ENCODE assay signal across 15 mouse cellular contexts in genomic region chr11:116241744-116242235, GRCm38 (mm10). TPM values are rescaled to one million over a fixed set of nuclear protein-coding genes. Genes with fewer than 3 reads are reported as not detected.
A peak's percentile ranks its signal among the peaks of the same experiment; 100 is the strongest.
DNase-seq lines count a peak whose midpoint lies in the region; ATAC-seq and TF ChIP-seq lines count a peak whose summit lies in the region.
"Had no signal": no experiment of that assay in that cellular context is flagged by ENCODE, and none has a peak within 500 bp of the region (broad histone marks: within the 10 kb centered on the region; RNA-seq: fewer than 3 reads in every experiment).

No protein-coding gene starts in this region.

- ATAC-seq in hindbrain, embryonic 14.5 days (ENCODE audit: low FRiP score) = no peak
- no peak for ATAC-seq in embryonic facial prominence, embryonic 12.5 days (ENCODE audit: insufficient number of reproducible peaks, insufficient read depth, low FRiP score, low TSS enrichment)
- peak; percentile 76 for ATAC-seq in kidney, embryonic 14.5 days (ENCODE audit: low FRiP score, low TSS enrichment)
- ATAC-seq in inflammation-experienced regulatory T-cells, adult 6 months = no peak

- no peak overlapping the region for H3K9ac ChIP-seq in hindbrain, embryonic 14.5 days
- no peak overlapping the region for H3K9ac ChIP-seq in embryonic facial prominence, embryonic 12.5 days
- H3K9ac ChIP-seq in kidney, embryonic 14.5 days (ENCODE audit: low read depth, low read length) = peak overlapping the region; percentile 45; the same call in 1 of the 2 replicates

- H3K36me3 ChIP-seq in hindbrain, embryonic 10.5 days = peaks cover 44% of the 10 kb centered on the region
- H3K36me3 ChIP-seq in hindbrain, embryonic 14.5 days (replicated peaks; ENCODE audit: control insufficient read depth, insufficient read depth) = peaks cover 45% of the 10 kb centered on the region
- H3K36me3 ChIP-seq in embryonic facial prominence, embryonic 12.5 days = peaks cover 32% of the 10 kb centered on the region
- H3K36me3 ChIP-seq in kidney, embryonic 14.5 days (ENCODE audit: control insufficient read depth, insufficient read depth, low read length) = peaks cover 33% of the 10 kb centered on the region

- WGBS in hindbrain, embryonic 10.5 days = 42% methylated on average over 12 of the region's 12 CpGs
- 44% methylated on average over 12 of the region's 12 CpGs for WGBS in hindbrain, embryonic 14.5 days
- WGBS in embryonic facial prominence, embryonic 12.5 days = 23% methylated on average over 12 of the region's 12 CpGs
- WGBS in kidney, embryonic 14.5 days = 7% methylated on average over 12 of the region's 12 CpGs
- WGBS in lung, adult 2 months = 64% methylated on average over 12 of the region's 12 CpGs

- TF ChIP-seq CTCF in lung, adult 2 months (IDR thresholded peaks at IDR 0.05; ENCODE audit: insufficient read depth, low read length) = no peak

- H3K4me1 ChIP-seq in hindbrain, embryonic 10.5 days (replicated peaks) = peaks cover 42% of the 10 kb centered on the region
- peaks cover 6% of the 10 kb centered on the region; the same call in 1 of the 2 replicates for H3K4me1 ChIP-seq in hindbrain, embryonic 14.5 days (replicated peaks; ENCODE audit: control insufficient read depth, insufficient read depth, low read length)
- peaks cover 22% of the 10 kb centered on the region for H3K4me1 ChIP-seq in embryonic facial prominence, embryonic 12.5 days
- peaks cover 37% of the 10 kb centered on the region for H3K4me1 ChIP-seq in kidney, embryonic 14.5 days (ENCODE audit: control insufficient read depth, insufficient read depth, low read length)
- no peaks in the 10 kb centered on the region for H3K4me1 ChIP-seq in lung, adult 2 months (ENCODE audit: control insufficient read depth, insufficient read depth, low read length)

- H3K9me3 ChIP-seq in hindbrain, embryonic 10.5 days = no peaks in the 10 kb centered on the region
- H3K9me3 ChIP-seq in hindbrain, embryonic 14.5 days (ENCODE audit: control insufficient read depth, low read length) = no peaks in the 10 kb centered on the region
- no peaks in the 10 kb centered on the region for H3K9me3 ChIP-seq in embryonic facial prominence, embryonic 12.5 days
- H3K9me3 ChIP-seq in kidney, embryonic 14.5 days (ENCODE audit: control insufficient read depth, low read length) = no peaks in the 10 kb centered on the region

- H3K27ac ChIP-seq in hindbrain, embryonic 10.5 days = peak overlapping the region; percentile 79
- no peak overlapping the region for H3K27ac ChIP-seq in hindbrain, embryonic 14.5 days
- peak overlapping the region; percentile 57 for H3K27ac ChIP-seq in embryonic facial prominence, embryonic 12.5 days
- H3K27ac ChIP-seq in kidney, embryonic 14.5 days (ENCODE audit: low read depth, low read length) = peak overlapping the region; percentile 85
- H3K27ac ChIP-seq: layer of hippocampus, adult 2 months had no signal

- peak; percentile 59 for DNase-seq in hindbrain, embryonic 10.5 days (ENCODE audit: low spot score)
- DNase-seq in hindbrain, embryonic 14.5 days (ENCODE audit: low spot score) = no peak
- peak; percentile 46 for DNase-seq in mesoderm, embryonic 11.5 days (ENCODE audit: low read depth, low spot score)
- DNase-seq in lung, adult 2 months = no peak
- DNase-seq in cerebellum, adult 9-10 months = no peak
- DNase-seq: adrenal gland, adult 8-10 months; cerebellum, adult 11 months; thymus, postnatal 4 days had no signal

- peaks cover 21% of the 10 kb centered on the region for H3K27me3 ChIP-seq in hindbrain, embryonic 10.5 days (ENCODE audit: insufficient read depth, poor library complexity, severe bottlenecking)
- H3K27me3 ChIP-seq in hindbrain, embryonic 14.5 days (ENCODE audit: control insufficient read depth, insufficient read depth, low read length) = peaks cover 11% of the 10 kb centered on the region
- peaks cover 26% of the 10 kb centered on the region for H3K27me3 ChIP-seq in embryonic facial prominence, embryonic 12.5 days
- H3K27me3 ChIP-seq in kidney, embryonic 14.5 days (ENCODE audit: control insufficient read depth, insufficient read depth, low read length) = peaks cover 11% of the 10 kb centered on the region

- H3K4me3 ChIP-seq in hindbrain, embryonic 10.5 days = no peak overlapping the region
- H3K4me3 ChIP-seq in hindbrain, embryonic 14.5 days (replicated peaks; ENCODE audit: low read length) = no peak overlapping the region
- no peak overlapping the region for H3K4me3 ChIP-seq in embryonic facial prominence, embryonic 12.5 days
- no peak overlapping the region for H3K4me3 ChIP-seq in kidney, embryonic 14.5 days (ENCODE audit: low read length)
- H3K4me3 ChIP-seq in lung, adult 2 months (replicated peaks; ENCODE audit: extremely low read depth, low read depth, low read length) = no peak overlapping the region
- H3K4me3 ChIP-seq: layer of hippocampus, adult 2 months had no signal

- H3K4me2 ChIP-seq in hindbrain, embryonic 14.5 days (replicated peaks) = no peak overlapping the region
- no peak overlapping the region for H3K4me2 ChIP-seq in embryonic facial prominence, embryonic 12.5 days (replicated peaks)
- H3K4me2 ChIP-seq in kidney, embryonic 14.5 days (replicated peaks; ENCODE audit: low read depth, low read length) = no peak overlapping the region
- H3K4me2 ChIP-seq: liver, embryonic 11.5 days had no signal

- TF ChIP-seq POLR2A in lung, adult 2 months (IDR thresholded peaks at IDR 0.05; ENCODE audit: borderline replicate concordance, extremely low read depth, low read depth, low read length) = no peak

RNA-seq across cellular contexts. Expression of gene Evpl, which starts 3.9 kb away (rescaled TPM):
- 0.35 and 0.76 TPM in 2 replicates for polyA plus RNA-seq in hindbrain, embryonic 10.5 days (2016; fragmentation: Nextera tagmentation; extraction: Ambion mirVana)
- polyA plus RNA-seq in hindbrain, embryonic 14.5 days (2014; fragmentation: Nextera tagmentation; extraction: Ambion mirVana) = 0.62 and 0.64 TPM in 2 replicates
- 2.9 and 3.1 TPM in 2 replicates for polyA plus RNA-seq in embryonic facial prominence, embryonic 12.5 days (2016; fragmentation: Nextera tagmentation; extraction: Ambion mirVana)
- polyA plus RNA-seq in kidney, embryonic 14.5 days (2014; fragmentation: Nextera tagmentation; extraction: Ambion mirVana) = 1.4 and 2.6 TPM in 2 replicates
- polyA plus RNA-seq in lung, adult 2 months (2012; rRNA removed) = 3.6 and 16.8 TPM in 2 replicates
- polyA plus RNA-seq in inflammation-experienced regulatory T-cells, adult 6 months (2017; shearing (Covaris generic)) = not detected

RNA-seq across cellular contexts. Expression of gene Srp68, which starts 32.2 kb away (rescaled TPM):
- 96.2 and 100 TPM in 2 replicates for polyA plus RNA-seq in hindbrain, embryonic 10.5 days (2016; fragmentation: Nextera tagmentation; extraction: Ambion mirVana)
- polyA plus RNA-seq in hindbrain, embryonic 14.5 days (2014; fragmentation: Nextera tagmentation; extraction: Ambion mirVana) = 52.0 and 54.0 TPM in 2 replicates
- 105 and 107 TPM in 2 replicates for polyA plus RNA-seq in embryonic facial prominence, embryonic 12.5 days (2016; fragmentation: Nextera tagmentation; extraction: Ambion mirVana)
- polyA plus RNA-seq in kidney, embryonic 14.5 days (2014; fragmentation: Nextera tagmentation; extraction: Ambion mirVana) = 60.6 and 85.6 TPM in 2 replicates
- polyA plus RNA-seq in lung, adult 2 months (2012; rRNA removed) = 29.7 and 42.9 TPM in 2 replicates
- polyA plus RNA-seq in inflammation-experienced regulatory T-cells, adult 6 months (2017; shearing (Covaris generic)) = 10 to 100 TPM; 40.4 to 44.2 (median 42.3) TPM

RNA-seq across cellular contexts. Expression of gene Galr2, which starts 38.9 kb away (rescaled TPM):
- 0.11 and 0.33 TPM in 2 replicates for polyA plus RNA-seq in hindbrain, embryonic 10.5 days (2016; fragmentation: Nextera tagmentation; extraction: Ambion mirVana)
- polyA plus RNA-seq in hindbrain, embryonic 14.5 days (2014; fragmentation: Nextera tagmentation; extraction: Ambion mirVana) = 0.55 and 0.57 TPM in 2 replicates
- polyA plus RNA-seq in embryonic facial prominence, embryonic 12.5 days (2016; fragmentation: Nextera tagmentation; extraction: Ambion mirVana) = 0.47 and 0.56 TPM in 2 replicates
- 0.13 TPM in 1 of 2 replicates, not detected in the other for polyA plus RNA-seq in kidney, embryonic 14.5 days (2014; fragmentation: Nextera tagmentation; extraction: Ambion mirVana)
- 0.10 and 0.18 TPM in 2 replicates for polyA plus RNA-seq in lung, adult 2 months (2012; rRNA removed)
- not detected for polyA plus RNA-seq in inflammation-experienced regulatory T-cells, adult 6 months (2017; shearing (Covaris generic))
- polyA plus RNA-seq: heart, embryonic 14.5 days; spleen, adult 2 months had no signal

RNA-seq across cellular contexts. Expression of gene Acox1, which starts 42.9 kb away (rescaled TPM):
- polyA plus RNA-seq in hindbrain, embryonic 10.5 days (2016; fragmentation: Nextera tagmentation; extraction: Ambion mirVana) = 21.8 TPM in 2 replicates
- 67.5 and 75.7 TPM in 2 replicates for polyA plus RNA-seq in hindbrain, embryonic 14.5 days (2014; fragmentation: Nextera tagmentation; extraction: Ambion mirVana)
- 25.8 and 26.4 TPM in 2 replicates for polyA plus RNA-seq in embryonic facial prominence, embryonic 12.5 days (2016; fragmentation: Nextera tagmentation; extraction: Ambion mirVana)
- polyA plus RNA-seq in kidney, embryonic 14.5 days (2014; fragmentation: Nextera tagmentation; extraction: Ambion mirVana) = 16.3 and 27.4 TPM in 2 replicates
- polyA plus RNA-seq in lung, adult 2 months (2012; rRNA removed) = 45.6 and 67.9 TPM in 2 replicates
- 10 to 100 TPM; 10.3 to 14.2 (median 13.6) TPM for polyA plus RNA-seq in inflammation-experienced regulatory T-cells, adult 6 months (2017; shearing (Covaris generic))

RNA-seq across cellular contexts. Expression of gene Ten1, which starts 43.1 kb away (rescaled TPM):
- polyA plus RNA-seq in hindbrain, embryonic 10.5 days (2016; fragmentation: Nextera tagmentation; extraction: Ambion mirVana) = 68.5 and 78.9 TPM in 2 replicates
- polyA plus RNA-seq in hindbrain, embryonic 14.5 days (2014; fragmentation: Nextera tagmentation; extraction: Ambion mirVana) = 80.7 and 88.0 TPM in 2 replicates
- 66.5 and 71.9 TPM in 2 replicates for polyA plus RNA-seq in embryonic facial prominence, embryonic 12.5 days (2016; fragmentation: Nextera tagmentation; extraction: Ambion mirVana)
- 74.1 and 76.3 TPM in 2 replicates for polyA plus RNA-seq in kidney, embryonic 14.5 days (2014; fragmentation: Nextera tagmentation; extraction: Ambion mirVana)
- 26.9 and 29.3 TPM in 2 replicates for polyA plus RNA-seq in lung, adult 2 months (2012; rRNA removed)
- polyA plus RNA-seq in inflammation-experienced regulatory T-cells, adult 6 months (2017; shearing (Covaris generic)) = 10 to 100 TPM; 49.0 to 66.5 (median 54.4) TPM

Comparison
In these comparisons a context has a peak if more than half of its experiments do, and no peak if none do; other contexts are left out.
1. DNase-seq: peak in hindbrain, embryonic 10.5 days (single experiment) and mesoderm, embryonic 11.5 days (single experiment); none in hindbrain, embryonic 14.5 days (single experiment), lung, adult 2 months (single experiment) and cerebellum, adult 9-10 months (single experiment).